Mouse (Mus musculus) left cerebral cortex, postnatal 25 days (tissue): ENCODE data around the gene Clcn7. TPM values are rescaled to one million over a fixed set of nuclear protein-coding genes. Genes with fewer than 3 reads are reported as not detected.
A peak's percentile ranks its signal among the peaks of the same experiment; 100 is the strongest.
"Not testable (repeated sequence)": the region's sequence is repeated elsewhere in the genome, so short reads cannot be mapped to it uniquely, and the experiment has no call there.

Source experiments
- DNase-seq, 2 experiments: peaks; one replicate each; pipeline ENCODE4 v3.0.0; 2022; ENCODE audit warnings: low spot score in 2 of 2, mixed read lengths in 1 of 2
- intact Hi-C: fragments of 180-260 bp; cut with DNase I; formaldehyde crosslinking; loops from one replicate; pipeline ENCODE4 v1.15.1; 2025
- total RNA-seq, 2 experiments: library from RNA; stranded (reverse); gene quantifications; 2 replicates each; pipeline ENCODE4 v1.2.3; 2021

The Clcn7 gene
- total RNA-seq, 2 experiments from 2014 or later, result 51.4 to 52.3 TPM

- intact Hi-C loops, result no loop called here
- DNase-seq, result no peak
These were observed 9.2 kb upstream of the Clcn7 start for GRCm38 (mm10) chr17:25123979-25124378.

GRCm38 (mm10) chr17:25125442-25126060, 7.6 kb upstream of the Clcn7 start:
- intact Hi-C loops, DNase-seq: not testable (repeated sequence)

GRCm38 (mm10) chr17:25127079-25127478, 6.1 kb upstream of the Clcn7 start:
- DNase-seq, result peak in 1 of 2 experiments; percentile 9
- intact Hi-C loops, result no loop called here

GRCm38 (mm10) chr17:25127681-25128080, 5.5 kb upstream of the Clcn7 start:
- intact Hi-C loops, result no loop called here
- DNase-seq, result no peak

GRCm38 (mm10) chr17:25130060-25130459, 3.1 kb upstream of the Clcn7 start:
- intact Hi-C loops, result no loop called here
- no peak for DNase-seq

GRCm38 (mm10) chr17:25135622-25136021, 2.4 kb downstream of the Clcn7 start:
- intact Hi-C loops, result no loop called here
- DNase-seq, result no peak

GRCm38 (mm10) chr17:25138803-25139202, 5.6 kb downstream of the Clcn7 start:
- no peak for DNase-seq
- intact Hi-C loops, result no loop called here

GRCm38 (mm10) chr17:25139960-25140359, 6.8 kb downstream of the Clcn7 start:
- DNase-seq, result no peak
- intact Hi-C loops, result no loop called here

GRCm38 (mm10) chr17:25162161-25162560, 29.0 kb downstream of the Clcn7 start, which contains the start of gene Ccdc154:
Ccdc154 (plus strand) TSS chr17:25162461.
- intact Hi-C loops, result no loop called here
- DNase-seq, result no peak

- DNase-seq, result no peak
These were observed 30.2 kb downstream of the Clcn7 start for GRCm38 (mm10) chr17:25163387-25163786.

GRCm38 (mm10) chr17:25164770-25165169, 31.6 kb downstream of the Clcn7 start:
- intact Hi-C loops, result no loop called here
- DNase-seq, result no peak

More at GRCm38 (mm10) chr17:25163387-25163786, 30.2 kb downstream of the Clcn7 start:
- intact Hi-C loops, result no loop called here

- intact Hi-C loops, result no loop called here
- DNase-seq, result no peak
These were observed 32.9 kb downstream of the Clcn7 start for GRCm38 (mm10) chr17:25165970-25166671.

GRCm38 (mm10) chr17:25169706-25170105, 36.5 kb downstream of the Clcn7 start:
- intact Hi-C loops, result no loop called here
- no peak for DNase-seq

- no peak for DNase-seq
These were observed 39.4 kb downstream of the Clcn7 start for GRCm38 (mm10) chr17:25172558-25172957.

GRCm38 (mm10) chr17:25175411-25175810, 42.2 kb downstream of the Clcn7 start, which contains the start of gene Gm38655:
Gm38655 (minus strand) TSS chr17:25175471.
- no peak for DNase-seq
- intact Hi-C loops, result no loop called here

More at GRCm38 (mm10) chr17:25172558-25172957, 39.4 kb downstream of the Clcn7 start:
- intact Hi-C loops, result no loop called here

GRCm38 (mm10) chr17:25183232-25183631, 50.0 kb downstream of the Clcn7 start:
- intact Hi-C loops, result no loop called here
- DNase-seq, result no peak

- intact Hi-C loops, result loop anchor here (1.0 to 2.0 kb wide), 3 partner anchors 51 to 89 kb away; partner anchors contain the start of gene Clcn7
- DNase-seq, result peak; percentile 99
These were observed 51.0 kb downstream of the Clcn7 start, which contains the start of gene BC003965 for GRCm38 (mm10) chr17:25184129-25184691. BC003965 (plus strand) TSS chr17:25184554.

GRCm38 (mm10) chr17:25184961-25185360, 51.8 kb downstream of the Clcn7 start:
- intact Hi-C loops, result loop anchor here (1.0 to 2.0 kb wide), 3 partner anchors 52 to 88 kb away; partner anchors contain the start of gene Clcn7
- DNase-seq, result peak in 1 of 2 experiments; percentile 5

GRCm38 (mm10) chr17:25187784-25188149, 54.6 kb downstream of the Clcn7 start:
- DNase-seq, result no peak
- intact Hi-C loops, result loop anchor here (1.0 kb wide), 1 partner anchor 35 kb away; no protein-coding TSS in a partner anchor
